1 mouse cellular context compared by ENCODE assay signal in genomic region chr19:29656620-29657019, GRCm38 (mm10).
TF ChIP-seq lines count a peak whose summit lies in the region.

No protein-coding gene starts in this region.

TF ChIP-seq in C2C12, 6 proteins besides CTCF, POLR2A, EP300 and RAD21 (continued from another document):
- TF ChIP-seq FOSL1 (IDR thresholded peaks at IDR 0.05; ENCODE audit: insufficient read depth, low read length, poor library complexity, severe bottlenecking) (no peak), CEBPB (IDR thresholded peaks at IDR 0.05; ENCODE audit: low read depth) (peak; percentile 59)
